Mouse (Mus musculus) stomach, embryonic 14.5 days (tissue): ENCODE results near the gene Aatk. TPM values are rescaled to one million over a fixed set of nuclear protein-coding genes. Genes with fewer than 3 reads are reported as not detected.

Experiments
- ATAC-seq: fragments of 200-750 bp; cut with Nextera tagmentation; 2 replicates; pipeline ENCODE4 v1.8.0; 2017; ENCODE audit warnings: low read depth, moderate TSS enrichment; ENCODE audit not compliant: insufficient number of reproducible peaks, insufficient read depth, low FRiP score
- H3K27ac ChIP-seq: fragments of 300-500 bp; sonication (generic); 2 replicates; pipeline ENCODE4 v1.5.1; 2014; ENCODE audit warnings: mild to moderate bottlenecking, low read length, moderate library complexity, mixed read lengths
- H3K27me3 ChIP-seq: fragments of 300-500 bp; sonication (generic); 2 replicates; pipeline ENCODE4 v1.6.1; 2014; ENCODE audit warnings: low read length, control low read depth, mixed read lengths; ENCODE audit not compliant: control insufficient read depth, insufficient read depth
- H3K36me3 ChIP-seq: fragments of 300-500 bp; sonication (generic); 2 replicates; pipeline ENCODE4 v1.6.1; 2014; ENCODE audit warnings: mild to moderate bottlenecking, control low read depth, low read length, moderate library complexity, mixed read lengths; ENCODE audit not compliant: control insufficient read depth, insufficient read depth
- H3K4me1 ChIP-seq: fragments of 300-500 bp; sonication (generic); 2 replicates; pipeline ENCODE4 v1.6.1; 2014; ENCODE audit warnings: low read length, control low read depth, mixed read lengths; ENCODE audit not compliant: control insufficient read depth, insufficient read depth
- H3K4me2 ChIP-seq: fragments of 300-500 bp; sonication (generic); replicated peaks from 2 replicates; pipeline ENCODE4 v1.6.1; 2014; ENCODE audit warnings: low read depth, low read length, control low read depth
- H3K4me3 ChIP-seq: fragments of 300-500 bp; sonication (generic); 2 replicates; pipeline ENCODE4 v1.5.1; 2014; ENCODE audit warnings: low read depth, low read length, control low read depth
- H3K9ac ChIP-seq: fragments of 300-500 bp; sonication (generic); replicated peaks from 2 replicates; pipeline ENCODE4 v1.6.1; 2014; ENCODE audit warnings: low read depth, mild to moderate bottlenecking, control low read depth, low read length, moderate library complexity, mixed read lengths
- H3K9me3 ChIP-seq: fragments of 300-500 bp; sonication (generic); 2 replicates; pipeline ENCODE4 v1.6.1; 2016; ENCODE audit warnings: low read depth, low read length, control low read depth; ENCODE audit not compliant: control insufficient read depth
- WGBS: fragments of 180-500 bp; shearing (Covaris S2); extraction: QIAGEN DNeasy Blood & Tissue Kit; methylation state at CpG from one replicate; pipeline ENCODE4 v1.1.7; 2014; 5-methylcytosine and 5-hydroxymethylcytosine counted together
- polyA plus RNA-seq: library from polyadenylated mRNA; unstranded; fragments of >200 nt; fragmentation: Nextera tagmentation; extraction: Ambion mirVana; gene quantifications from 2 replicates; pipeline ENCODE4 v1.2.1, GENCODE M21; 2014

Aatk gene
- 3.5 and 4.1 TPM in 2 replicates for polyA plus RNA-seq

DNA sequence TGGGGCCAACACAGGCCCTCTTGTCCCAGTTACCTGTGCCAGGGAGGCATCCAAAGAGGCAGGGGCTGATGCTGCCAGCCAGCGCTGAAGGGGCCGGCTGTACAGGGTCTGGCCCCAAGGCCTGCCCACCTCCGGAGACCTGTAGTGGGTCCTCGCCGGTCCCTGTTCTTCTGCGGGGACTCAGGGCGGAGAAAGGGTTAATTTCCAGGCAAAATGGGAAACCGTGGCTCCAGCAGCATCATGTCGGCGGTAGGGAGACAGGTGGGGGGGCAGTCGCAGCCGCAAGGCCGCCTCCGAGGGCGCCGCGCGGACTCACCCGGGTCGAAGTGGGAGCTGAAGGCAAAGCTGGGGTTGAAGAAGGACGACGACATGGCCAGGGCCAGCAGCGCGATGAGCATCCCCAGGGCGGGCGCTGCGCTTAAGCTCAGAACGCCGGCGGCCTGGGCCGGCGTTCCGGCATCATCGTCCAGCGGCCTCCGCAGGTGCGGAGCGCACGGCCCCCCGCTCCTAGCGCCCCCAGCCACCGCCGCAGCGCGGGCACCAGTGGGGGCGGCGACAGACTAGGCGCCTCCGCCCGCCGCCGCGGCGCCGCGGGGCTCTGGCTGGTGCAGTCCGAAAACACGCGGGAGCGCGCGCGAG is at the start of gene Aatk:
TSS of gene Aatk (minus strand) at position 615 of the 639 bp plus-strand sequence.
- no peak for ATAC-seq
- Histone ChIP-seq H3K9me3 (no peaks in the 10 kb centered on the region), H3K27me3 (peaks cover 9% of the 10 kb centered on the region; the same call in 1 of the 2 replicates), H3K4me2 (peak within 1 kb of the TSS; percentile 96), H3K36me3 (no peaks in the 10 kb centered on the region), H3K9ac (peak within 1 kb of the TSS; percentile 52), H3K27ac (peak within 1 kb of the TSS; percentile 18; the same call in 1 of the 2 replicates), H3K4me1 (peaks cover 12% of the 10 kb centered on the region), H3K4me3 (peak within 1 kb of the TSS; percentile 50)
- under 1% methylated on average over 56 of the region's 63 CpGs for WGBS

DNA sequence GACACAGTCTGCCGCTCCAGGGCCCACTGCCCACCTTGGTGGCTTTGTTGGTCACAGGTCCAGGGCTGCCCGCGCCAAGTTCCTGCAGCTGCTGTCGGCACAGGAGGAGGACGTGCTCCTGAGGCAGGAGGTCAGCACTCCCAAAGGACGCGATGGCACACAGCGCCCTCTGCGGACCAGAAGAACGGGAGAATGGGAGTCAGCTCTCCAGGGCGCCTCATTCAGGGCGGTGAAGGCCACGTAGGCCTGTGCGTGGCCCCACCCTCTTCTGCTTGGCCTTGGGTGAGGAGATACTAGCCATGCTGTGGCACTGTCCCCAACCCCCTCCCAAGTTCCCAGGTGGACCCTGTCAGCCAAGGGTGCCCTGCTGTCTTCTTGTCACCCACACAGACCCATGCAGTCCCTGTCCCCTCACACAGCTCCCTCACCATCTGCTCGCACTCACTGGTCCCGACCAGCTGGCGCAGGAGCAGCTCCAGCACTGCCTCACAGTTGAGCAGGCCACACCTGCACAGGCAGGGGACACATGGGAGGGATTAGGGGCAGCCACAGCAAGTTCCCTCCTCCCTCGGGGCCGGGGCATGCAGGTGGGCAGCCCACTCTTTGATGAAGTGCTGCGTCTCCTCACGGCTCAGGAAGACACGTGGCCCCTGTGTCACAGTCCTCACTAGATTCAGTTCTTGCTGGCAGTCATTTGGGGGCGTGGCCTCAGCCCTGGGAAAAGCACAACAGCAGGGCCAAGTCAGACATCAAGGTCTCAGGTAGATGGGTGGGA is 46.0 kb upstream of the Aatk start:
- H3K4me1 ChIP-seq, result peaks cover 8% of the 10 kb centered on the region; the same call in 1 of the 2 replicates
- H3K9me3 ChIP-seq, result no peaks in the 10 kb centered on the region
- no peak overlapping the region for H3K4me2 ChIP-seq
- H3K4me3 ChIP-seq, result no peak overlapping the region
- peaks cover 41% of the 10 kb centered on the region for H3K36me3 ChIP-seq
- no peak overlapping the region for H3K27ac ChIP-seq
- WGBS, result 79% methylated on average over 23 of the region's 23 CpGs
- H3K27me3 ChIP-seq, result no peaks in the 10 kb centered on the region
- ATAC-seq, result no peak
- no peak overlapping the region for H3K9ac ChIP-seq

DNA sequence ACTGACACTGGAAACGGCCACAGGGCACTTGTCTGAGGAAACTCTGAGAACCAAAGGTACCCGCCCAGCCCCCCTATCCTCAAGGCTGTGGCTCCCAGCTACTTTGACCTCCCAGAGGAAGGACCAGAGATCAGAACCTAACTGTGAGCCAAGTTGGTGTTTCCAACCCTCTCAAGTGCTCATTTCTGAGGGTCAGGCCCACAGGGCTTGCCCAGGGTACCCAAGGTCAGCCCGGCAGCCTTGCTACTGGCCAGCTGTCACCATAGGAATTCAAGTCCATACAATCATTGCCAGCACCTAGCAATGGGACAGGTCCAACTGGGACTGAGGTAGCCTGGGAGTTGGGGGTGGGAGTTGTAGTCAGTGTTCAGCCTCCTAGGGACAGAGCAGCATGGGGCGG is 43.7 kb upstream of the Aatk start:
- 81% methylated on average over 4 of the region's 4 CpGs for WGBS
- Histone ChIP-seq H3K9ac (no peak overlapping the region), H3K9me3 (no peaks in the 10 kb centered on the region), H3K27ac (no peak overlapping the region), H3K4me1 (peaks cover 9% of the 10 kb centered on the region; the same call in 1 of the 2 replicates), H3K27me3 (no peaks in the 10 kb centered on the region), H3K4me2 (no peak overlapping the region), H3K4me3 (no peak overlapping the region), H3K36me3 (peaks cover 41% of the 10 kb centered on the region)
- ATAC-seq, result no peak

DNA sequence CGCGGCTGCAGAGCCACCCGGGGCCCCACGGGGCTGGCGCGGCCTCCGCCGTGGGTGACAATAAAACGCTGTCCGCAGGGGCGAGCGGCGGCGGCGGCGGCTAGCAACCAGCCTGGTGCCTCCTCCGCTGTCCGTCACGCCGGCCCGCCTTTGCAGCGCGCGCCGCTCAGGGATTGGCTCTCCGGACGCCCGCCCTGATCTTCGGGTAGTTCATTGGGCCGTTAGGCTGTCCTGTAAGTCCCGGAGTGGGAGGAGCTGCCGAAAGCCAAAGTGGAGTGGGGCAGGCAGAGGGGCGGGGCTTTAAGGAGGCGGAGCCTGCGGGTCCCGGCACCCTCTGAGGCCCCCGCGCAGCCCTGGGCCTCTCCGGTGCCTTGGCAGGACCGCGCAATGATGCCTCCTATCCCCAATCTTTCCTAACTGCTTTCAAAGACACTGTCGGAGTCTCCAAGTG is 39.8 kb upstream of the Aatk start, which contains the start of gene Cep131:
TSS of gene Cep131 (minus strand) at position 126 of the 451 bp plus-strand sequence.
- H3K36me3 ChIP-seq, result peaks cover 19% of the 10 kb centered on the region
- peak within 1 kb of the TSS; percentile 63; the same call in 1 of the 2 replicates for H3K27ac ChIP-seq
- no peaks in the 10 kb centered on the region for H3K9me3 ChIP-seq
- H3K27me3 ChIP-seq, result no peaks in the 10 kb centered on the region
- 0% methylated on average over 42 of the region's 42 CpGs for WGBS
- H3K4me3 ChIP-seq, result peak within 1 kb of the TSS; percentile 97
- peak within 1 kb of the TSS; percentile 93 for H3K4me2 ChIP-seq
- peak; percentile 99 for ATAC-seq
- H3K4me1 ChIP-seq, result peaks cover 14% of the 10 kb centered on the region; the same call in 1 of the 2 replicates
- peak within 1 kb of the TSS; percentile 92 for H3K9ac ChIP-seq

DNA sequence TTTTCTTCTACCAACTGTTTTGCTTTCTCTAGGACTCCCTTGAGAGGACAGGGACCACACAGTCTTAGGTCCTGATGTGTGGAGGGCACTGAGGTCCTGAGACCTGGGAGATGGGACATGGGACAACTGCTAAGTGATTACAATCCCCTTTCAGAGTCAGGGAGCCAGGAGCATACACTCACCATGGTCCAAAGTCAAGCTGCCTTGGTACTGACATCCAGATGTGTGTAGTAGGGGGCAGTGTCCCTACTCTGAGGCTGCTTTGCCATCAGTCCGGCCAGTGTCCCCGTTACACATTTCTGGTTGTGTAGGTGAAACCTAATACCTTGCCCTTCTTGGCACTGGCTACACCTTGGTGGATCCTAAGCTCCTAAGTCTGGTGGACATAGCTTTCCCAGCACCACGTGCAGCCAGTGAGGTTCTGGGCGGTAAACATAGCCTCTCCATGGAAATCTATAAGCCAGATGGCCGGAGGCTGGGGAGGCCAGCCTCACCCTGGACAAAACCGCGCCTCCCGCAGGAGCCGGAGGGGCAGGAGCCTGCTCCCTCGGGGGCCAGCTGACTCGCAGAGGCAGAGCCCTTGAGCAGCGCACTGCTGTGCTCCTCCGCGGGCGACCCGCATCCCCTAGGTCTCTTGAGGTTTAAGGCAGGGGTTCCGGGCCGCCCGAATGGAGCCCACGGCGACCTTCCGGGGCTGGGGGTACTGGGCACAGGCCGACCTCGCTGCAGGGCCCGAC is 39.1 kb upstream of the Aatk start:
- H3K27ac ChIP-seq, result peak overlapping the region; percentile 55; the same call in 1 of the 2 replicates
- no peaks in the 10 kb centered on the region for H3K9me3 ChIP-seq
- peak overlapping the region; percentile 92 for H3K9ac ChIP-seq
- H3K4me1 ChIP-seq, result peaks cover 14% of the 10 kb centered on the region; the same call in 1 of the 2 replicates
- H3K27me3 ChIP-seq, result no peaks in the 10 kb centered on the region
- peaks cover 16% of the 10 kb centered on the region for H3K36me3 ChIP-seq
- WGBS, result under 1% methylated on average over 25 of the region's 25 CpGs
- peak overlapping the region; percentile 93 for H3K4me2 ChIP-seq
- ATAC-seq, result peak; percentile 11; the same call in 1 of the 2 replicates
- peak overlapping the region; percentile 97 for H3K4me3 ChIP-seq

DNA sequence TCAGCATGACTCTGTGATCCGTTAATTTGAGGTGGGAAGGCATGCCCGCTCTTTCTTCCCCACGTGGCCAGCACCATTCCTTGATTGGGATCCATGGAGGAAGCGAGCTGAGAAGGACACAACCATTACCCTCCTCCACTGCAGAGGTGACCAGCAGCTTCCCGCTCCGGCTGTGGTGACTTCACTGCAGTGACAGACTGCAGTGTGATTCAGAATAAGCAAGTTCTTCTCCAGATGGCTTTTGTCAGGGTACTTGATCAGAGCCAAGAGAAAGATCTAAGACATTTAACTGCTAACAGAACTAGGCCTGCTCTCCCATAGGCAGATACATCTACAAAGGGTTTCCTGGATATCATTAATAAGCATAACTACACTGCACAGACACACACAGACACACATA is 33.3 kb upstream of the Aatk start:
- no peaks in the 10 kb centered on the region for H3K27me3 ChIP-seq
- H3K9ac ChIP-seq, result no peak overlapping the region
- H3K36me3 ChIP-seq, result peaks cover 35% of the 10 kb centered on the region
- WGBS, result 80% methylated on average over 6 of the region's 6 CpGs
- H3K27ac ChIP-seq, result no peak overlapping the region
- ATAC-seq, result no peak
- H3K4me3 ChIP-seq, result no peak overlapping the region
- no peaks in the 10 kb centered on the region for H3K9me3 ChIP-seq
- no peak overlapping the region for H3K4me2 ChIP-seq
- H3K4me1 ChIP-seq, result peaks cover under 1% of the 10 kb centered on the region; the same call in 1 of the 2 replicates

DNA sequence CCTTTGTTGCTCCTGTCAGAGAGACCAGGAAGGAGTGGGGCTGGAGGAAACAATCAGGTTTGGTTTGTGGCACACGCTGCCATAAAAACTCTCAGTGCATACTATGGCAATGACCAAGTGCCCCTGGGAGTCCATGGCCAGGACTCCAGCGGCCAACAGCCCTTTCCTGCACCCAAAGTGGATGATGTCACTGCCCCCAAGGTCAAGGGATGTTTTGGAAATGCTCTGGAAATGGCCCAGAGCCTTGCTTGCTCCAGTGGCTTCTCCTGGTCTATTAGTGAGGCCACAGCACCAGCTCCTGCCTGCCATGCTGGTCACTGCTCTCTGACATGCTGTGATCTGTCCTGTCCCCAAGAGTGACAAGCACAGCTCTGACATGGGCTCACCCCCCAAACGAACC is 29.2 kb upstream of the Aatk start:
- Histone ChIP-seq H3K4me1 (no peaks in the 10 kb centered on the region), H3K36me3 (peaks cover 46% of the 10 kb centered on the region), H3K27ac (no peak overlapping the region), H3K4me3 (no peak overlapping the region), H3K27me3 (no peaks in the 10 kb centered on the region), H3K9ac (no peak overlapping the region), H3K4me2 (no peak overlapping the region), H3K9me3 (no peaks in the 10 kb centered on the region)
- 66% methylated on average over 3 of the region's 3 CpGs for WGBS
- no peak for ATAC-seq
